Comparison of ENCODE assay signal across 13 mouse cellular contexts in genomic region chr12:12841385-12842238, GRCm38 (mm10).
A peak's percentile ranks its signal among the peaks of the same experiment; 100 is the strongest.
DNase-seq lines count a peak whose midpoint lies in the region; ATAC-seq and TF ChIP-seq lines count a peak whose summit lies in the region.
"Had no signal": no experiment of that assay in that cellular context is flagged by ENCODE, and none has a peak within 500 bp of the region (broad histone marks: within the 10 kb centered on the region; RNA-seq: fewer than 3 reads in every experiment).

No protein-coding gene starts in this region.

- ATAC-seq in forebrain, embryonic 15.5 days (replicated peaks), result peak; percentile 32; the same call in 1 of the 2 replicates
- no peak for ATAC-seq in forebrain, postnatal 0 days
- peak; percentile 23 for ATAC-seq in midbrain, embryonic 11.5 days (ENCODE audit: low FRiP score)
- no peak for ATAC-seq in midbrain, embryonic 14.5 days (ENCODE audit: low FRiP score, low TSS enrichment)
- peak; percentile 44; the same call in 1 of the 2 replicates for ATAC-seq in intestine, embryonic 15.5 days
- ATAC-seq in neural tube, embryonic 13.5 days (ENCODE audit: low read depth), result peak; percentile 34
- ATAC-seq: activated CD4-positive, CD25-positive, alpha-beta regulatory T cell, adult 4 months had no signal

- peaks cover 4% of the 10 kb centered on the region; the same call in 1 of the 2 replicates for H3K4me1 ChIP-seq in forebrain, embryonic 15.5 days
- H3K4me1 ChIP-seq in forebrain, postnatal 0 days (ENCODE audit: insufficient read depth), result no peaks in the 10 kb centered on the region
- peaks cover 16% of the 10 kb centered on the region for H3K4me1 ChIP-seq in midbrain, embryonic 11.5 days (ENCODE audit: control insufficient read depth, insufficient read depth, low read length)
- H3K4me1 ChIP-seq in midbrain, embryonic 14.5 days (ENCODE audit: control insufficient read depth, insufficient read depth, low read length), result peaks cover 13% of the 10 kb centered on the region
- peaks cover 10% of the 10 kb centered on the region for H3K4me1 ChIP-seq in intestine, embryonic 15.5 days (replicated peaks)
- H3K4me1 ChIP-seq in neural tube, embryonic 13.5 days (replicated peaks), result peaks cover 26% of the 10 kb centered on the region

- no peak for DNase-seq in forebrain, postnatal 0 days
- no peak for DNase-seq in midbrain, embryonic 11.5 days (ENCODE audit: low spot score, missing footprints)
- DNase-seq in midbrain, embryonic 14.5 days, result no peak
- DNase-seq in adrenal gland, postnatal 10 days, result no peak
- no peak for DNase-seq in urinary bladder, adult 2 months (ENCODE audit: low spot score)
- DNase-seq: cerebellum, adult 8-10 months; layer of hippocampus, postnatal 36 days; thymus, postnatal 36 days had no signal

- no peak overlapping the region for H3K9ac ChIP-seq in forebrain, embryonic 15.5 days (replicated peaks)
- no peak overlapping the region for H3K9ac ChIP-seq in forebrain, postnatal 0 days
- no peak overlapping the region for H3K9ac ChIP-seq in midbrain, embryonic 11.5 days (ENCODE audit: low read length)
- H3K9ac ChIP-seq in midbrain, embryonic 14.5 days (replicated peaks; ENCODE audit: low read length), result no peak overlapping the region
- H3K9ac ChIP-seq in intestine, embryonic 15.5 days, result no peak overlapping the region
- H3K9ac ChIP-seq in neural tube, embryonic 13.5 days, result peak overlapping the region; percentile 34
- H3K9ac ChIP-seq: embryonic facial prominence, embryonic 15.5 days had no signal

- H3K9me3 ChIP-seq in forebrain, embryonic 15.5 days, result no peaks in the 10 kb centered on the region
- H3K9me3 ChIP-seq in forebrain, postnatal 0 days (ENCODE audit: low read length), result no peaks in the 10 kb centered on the region
- no peaks in the 10 kb centered on the region for H3K9me3 ChIP-seq in midbrain, embryonic 11.5 days (ENCODE audit: control insufficient read depth, low read length)
- H3K9me3 ChIP-seq in midbrain, embryonic 14.5 days (ENCODE audit: control insufficient read depth, low read length), result no peaks in the 10 kb centered on the region
- no peaks in the 10 kb centered on the region for H3K9me3 ChIP-seq in intestine, embryonic 15.5 days
- H3K9me3 ChIP-seq in neural tube, embryonic 13.5 days, result no peaks in the 10 kb centered on the region
- H3K9me3 ChIP-seq: embryonic facial prominence, embryonic 15.5 days had no signal

- no peaks in the 10 kb centered on the region for H3K27me3 ChIP-seq in forebrain, embryonic 15.5 days
- H3K27me3 ChIP-seq in forebrain, postnatal 0 days (ENCODE audit: insufficient read depth, low read length), result no peaks in the 10 kb centered on the region
- H3K27me3 ChIP-seq in midbrain, embryonic 11.5 days (ENCODE audit: control insufficient read depth, insufficient read depth, low read length), result no peaks in the 10 kb centered on the region
- no peaks in the 10 kb centered on the region for H3K27me3 ChIP-seq in midbrain, embryonic 14.5 days (ENCODE audit: control insufficient read depth, insufficient read depth, low read length)
- H3K27me3 ChIP-seq in intestine, embryonic 15.5 days (replicated peaks), result no peaks in the 10 kb centered on the region
- no peaks in the 10 kb centered on the region for H3K27me3 ChIP-seq in neural tube, embryonic 13.5 days
- H3K27me3 ChIP-seq: embryonic facial prominence, embryonic 15.5 days had no signal

- H3K4me3 ChIP-seq in forebrain, embryonic 15.5 days, result no peak overlapping the region
- no peak overlapping the region for H3K4me3 ChIP-seq in forebrain, postnatal 0 days (ENCODE audit: low read depth, low read length)
- no peak overlapping the region for H3K4me3 ChIP-seq in midbrain, embryonic 11.5 days (ENCODE audit: low read depth, low read length)
- H3K4me3 ChIP-seq in midbrain, embryonic 14.5 days (replicated peaks; ENCODE audit: low read depth, low read length), result no peak overlapping the region
- H3K4me3 ChIP-seq in intestine, embryonic 15.5 days (replicated peaks), result no peak overlapping the region
- no peak overlapping the region for H3K4me3 ChIP-seq in neural tube, embryonic 13.5 days

- no peaks in the 10 kb centered on the region for H3K36me3 ChIP-seq in forebrain, embryonic 15.5 days
- no peaks in the 10 kb centered on the region for H3K36me3 ChIP-seq in forebrain, postnatal 0 days (ENCODE audit: insufficient read depth)
- H3K36me3 ChIP-seq in midbrain, embryonic 11.5 days (ENCODE audit: control insufficient read depth, insufficient read depth, low read length), result no peaks in the 10 kb centered on the region
- H3K36me3 ChIP-seq in midbrain, embryonic 14.5 days (ENCODE audit: control insufficient read depth, insufficient read depth, low read length), result no peaks in the 10 kb centered on the region
- no peaks in the 10 kb centered on the region for H3K36me3 ChIP-seq in intestine, embryonic 15.5 days
- H3K36me3 ChIP-seq in neural tube, embryonic 13.5 days, result no peaks in the 10 kb centered on the region
- H3K36me3 ChIP-seq: embryonic facial prominence, embryonic 15.5 days had no signal

- no peak overlapping the region for H3K4me2 ChIP-seq in forebrain, embryonic 15.5 days (replicated peaks)
- H3K4me2 ChIP-seq in forebrain, postnatal 0 days (ENCODE audit: low read depth), result no peak overlapping the region
- no peak overlapping the region for H3K4me2 ChIP-seq in midbrain, embryonic 11.5 days
- no peak overlapping the region for H3K4me2 ChIP-seq in midbrain, embryonic 14.5 days (ENCODE audit: low read length)
- no peak overlapping the region for H3K4me2 ChIP-seq in intestine, embryonic 15.5 days (replicated peaks)
- H3K4me2 ChIP-seq in neural tube, embryonic 13.5 days, result peak overlapping the region; percentile 28

- no peak for TF ChIP-seq CTCF in forebrain, postnatal 0 days (IDR thresholded peaks at IDR 0.05; ENCODE audit: low read depth)

- no peak overlapping the region for H3K27ac ChIP-seq in forebrain, embryonic 15.5 days (replicated peaks)
- no peak overlapping the region for H3K27ac ChIP-seq in forebrain, postnatal 0 days (ENCODE audit: low read depth, low read length)
- no peak overlapping the region for H3K27ac ChIP-seq in midbrain, embryonic 11.5 days (ENCODE audit: low read depth, low read length)
- H3K27ac ChIP-seq in midbrain, embryonic 14.5 days (replicated peaks; ENCODE audit: low read depth, low read length), result no peak overlapping the region
- no peak overlapping the region for H3K27ac ChIP-seq in intestine, embryonic 15.5 days
- H3K27ac ChIP-seq in neural tube, embryonic 13.5 days (replicated peaks), result 0 out of 2 replicates have a peak overlapping the region, but pooled peaks have one; percentile 46
- H3K27ac ChIP-seq: embryonic facial prominence, embryonic 15.5 days had no signal

- 82% methylated on average over 5 of the region's 5 CpGs for WGBS in forebrain, embryonic 15.5 days
- 81% methylated on average over 5 of the region's 5 CpGs for WGBS in forebrain, postnatal 0 days
- WGBS in midbrain, embryonic 11.5 days, result 78% methylated on average over 5 of the region's 5 CpGs
- WGBS in midbrain, embryonic 14.5 days, result 80% methylated on average over 5 of the region's 5 CpGs
- 82% methylated on average over 5 of the region's 5 CpGs for WGBS in intestine, embryonic 15.5 days
- WGBS in neural tube, embryonic 13.5 days, result 78% methylated on average over 5 of the region's 5 CpGs

Comparison
In these comparisons a context has a peak if more than half of its experiments do, and no peak if none do; other contexts are left out.
1. ATAC-seq: peak in forebrain, embryonic 15.5 days (single experiment), midbrain, embryonic 11.5 days (single experiment), intestine, embryonic 15.5 days (single experiment) and neural tube, embryonic 13.5 days (single experiment); none in forebrain, postnatal 0 days (single experiment) and midbrain, embryonic 14.5 days (single experiment).